ENCODE assay signal across 9 mouse cellular contexts in genomic region chr2:59718601-59719416, GRCm38 (mm10).
DNase-seq lines count a peak whose midpoint lies in the region; ATAC-seq lines count a peak whose summit lies in the region.
"Had no signal": no experiment of that assay in that cellular context is flagged by ENCODE, and none has a peak within 500 bp of the region (broad histone marks: within the 10 kb centered on the region; RNA-seq: fewer than 3 reads in every experiment).

No protein-coding gene starts in this region.

- no peaks in the 10 kb centered on the region for H3K27me3 ChIP-seq in midbrain, embryonic 12.5 days
- no peaks in the 10 kb centered on the region for H3K27me3 ChIP-seq in midbrain, embryonic 15.5 days (replicated peaks)
- H3K27me3 ChIP-seq in forebrain, embryonic 16.5 days (replicated peaks; ENCODE audit: control insufficient read depth, insufficient read depth, low read length): no peaks in the 10 kb centered on the region
- H3K27me3 ChIP-seq in stomach, embryonic 14.5 days (ENCODE audit: control insufficient read depth, insufficient read depth, low read length): no peaks in the 10 kb centered on the region
- H3K27me3 ChIP-seq: Patski had no signal

- H3K27ac ChIP-seq in midbrain, embryonic 12.5 days (replicated peaks): no peak overlapping the region
- H3K27ac ChIP-seq in midbrain, embryonic 15.5 days: no peak overlapping the region
- H3K27ac ChIP-seq in forebrain, embryonic 16.5 days (ENCODE audit: low read length): no peak overlapping the region
- peak overlapping the region; percentile 72 for H3K27ac ChIP-seq in stomach, embryonic 14.5 days (ENCODE audit: low read length)

- H3K9me3 ChIP-seq in midbrain, embryonic 12.5 days: no peaks in the 10 kb centered on the region
- H3K9me3 ChIP-seq in midbrain, embryonic 15.5 days: no peaks in the 10 kb centered on the region
- no peaks in the 10 kb centered on the region for H3K9me3 ChIP-seq in forebrain, embryonic 16.5 days (ENCODE audit: control insufficient read depth, low read length)
- no peaks in the 10 kb centered on the region for H3K9me3 ChIP-seq in stomach, embryonic 14.5 days (ENCODE audit: control insufficient read depth, low read depth, low read length)

- H3K4me3 ChIP-seq in midbrain, embryonic 12.5 days: no peak overlapping the region
- H3K4me3 ChIP-seq in midbrain, embryonic 15.5 days: no peak overlapping the region
- no peak overlapping the region for H3K4me3 ChIP-seq in forebrain, embryonic 16.5 days (replicated peaks; ENCODE audit: low read length)
- H3K4me3 ChIP-seq in stomach, embryonic 14.5 days (ENCODE audit: low read depth, low read length): no peak overlapping the region

- peak; percentile 67 for ATAC-seq in midbrain, embryonic 12.5 days (ENCODE audit: low FRiP score, low read depth)
- ATAC-seq in midbrain, embryonic 15.5 days (replicated peaks): no peak; the same call in 1 of the 2 replicates
- peak; percentile 29 for ATAC-seq in forebrain, embryonic 16.5 days
- ATAC-seq in stomach, embryonic 14.5 days (ENCODE audit: insufficient number of reproducible peaks, insufficient read depth, low FRiP score, low read depth): peak; percentile 10; the same call in 1 of the 2 replicates
- ATAC-seq in erythroblast, adult 5-6 weeks (replicated peaks; ENCODE audit: low FRiP score, poor library complexity, severe bottlenecking): no peak
- ATAC-seq: Patski had no signal

- H3K36me3 ChIP-seq in midbrain, embryonic 12.5 days: no peaks in the 10 kb centered on the region
- no peaks in the 10 kb centered on the region for H3K36me3 ChIP-seq in midbrain, embryonic 15.5 days (replicated peaks)
- no peaks in the 10 kb centered on the region for H3K36me3 ChIP-seq in forebrain, embryonic 16.5 days (ENCODE audit: control insufficient read depth, insufficient read depth)
- H3K36me3 ChIP-seq in stomach, embryonic 14.5 days (ENCODE audit: control insufficient read depth, insufficient read depth, low read length): no peaks in the 10 kb centered on the region

- H3K4me2 ChIP-seq in midbrain, embryonic 12.5 days (replicated peaks): no peak overlapping the region
- no peak overlapping the region for H3K4me2 ChIP-seq in midbrain, embryonic 15.5 days
- H3K4me2 ChIP-seq in forebrain, embryonic 16.5 days (ENCODE audit: low read length): no peak overlapping the region
- H3K4me2 ChIP-seq in stomach, embryonic 14.5 days (replicated peaks; ENCODE audit: low read depth, low read length): no peak overlapping the region

- H3K4me1 ChIP-seq in midbrain, embryonic 12.5 days: peaks cover 28% of the 10 kb centered on the region
- peaks cover 15% of the 10 kb centered on the region for H3K4me1 ChIP-seq in midbrain, embryonic 15.5 days
- peaks cover 12% of the 10 kb centered on the region; the same call in 1 of the 2 replicates for H3K4me1 ChIP-seq in forebrain, embryonic 16.5 days (replicated peaks; ENCODE audit: control insufficient read depth, insufficient read depth, low read length)
- peaks cover 42% of the 10 kb centered on the region for H3K4me1 ChIP-seq in stomach, embryonic 14.5 days (ENCODE audit: control insufficient read depth, insufficient read depth, low read length)

- WGBS in midbrain, embryonic 12.5 days: 61% methylated on average over 24 of the region's 24 CpGs
- WGBS in midbrain, embryonic 15.5 days: 55% methylated on average over 24 of the region's 24 CpGs
- WGBS in forebrain, embryonic 16.5 days: 41% methylated on average over 24 of the region's 24 CpGs
- 32% methylated on average over 24 of the region's 24 CpGs for WGBS in stomach, embryonic 14.5 days

- DNase-seq in embryo, embryonic 10 days (ENCODE audit: low spot score): peak; percentile 15
- no peak for DNase-seq in embryo, embryonic 9.5 days (ENCODE audit: extremely low spot score)
- no peak for DNase-seq in adrenal gland, postnatal 25 days

- H3K9ac ChIP-seq in midbrain, embryonic 12.5 days (replicated peaks): no peak overlapping the region
- H3K9ac ChIP-seq in midbrain, embryonic 15.5 days: no peak overlapping the region
- no peak overlapping the region for H3K9ac ChIP-seq in forebrain, embryonic 16.5 days (replicated peaks; ENCODE audit: low read depth, low read length)
- no peak overlapping the region for H3K9ac ChIP-seq in stomach, embryonic 14.5 days (replicated peaks; ENCODE audit: low read depth, low read length)

Comparison
In these comparisons a context has a peak if more than half of its experiments do, and no peak if none do; other contexts are left out.
1. ATAC-seq: peak in midbrain, embryonic 12.5 days (single experiment), forebrain, embryonic 16.5 days (single experiment) and stomach, embryonic 14.5 days (single experiment); none in midbrain, embryonic 15.5 days (single experiment) and erythroblast, adult 5-6 weeks (single experiment).